Mouse (Mus musculus) kidney, adult 2 months (tissue): ENCODE results near the gene Rasa1.

ENCODE experiments used
- CTCF ChIP-seq: fragments of 200-500 bp; conservative IDR thresholded peaks from 2 replicates; pipeline ENCODE4 v1.5.1; 2011; ENCODE audit warnings: low read depth, mild to moderate bottlenecking, control low read depth, low read length, moderate library complexity, mixed read lengths; ENCODE audit not compliant: insufficient read depth, insufficient read length
- POLR2A ChIP-seq: fragments of 200-500 bp; IDR thresholded peaks from one replicate; pipeline ENCODE4 v1.6.1; 2011; ENCODE audit warnings: low read depth, low read length, control low read depth

- TF ChIP-seq POLR2A (no peak), CTCF (no peak)
Observed at GRCm38 (mm10) chr13:85191253-85191652, 97.7 kb downstream of the Rasa1 start.
